Mouse (Mus musculus) liver, embryonic 16.5 days (tissue): ENCODE data around the gene Kdm2a. TPM values are rescaled to one million over a fixed set of nuclear protein-coding genes. Genes with fewer than 3 reads are reported as not detected.

Experiments
- ATAC-seq: fragments of 200-750 bp; cut with Nextera tagmentation; 2 replicates; pipeline ENCODE4 v1.8.0; 2017; ENCODE audit warnings: low read depth, mild to moderate bottlenecking, moderate number of reproducible peaks, moderate library complexity
- H3K27ac ChIP-seq: fragments of 300-500 bp; sonication (generic); 2 replicates; pipeline ENCODE4 v1.5.1; 2014; ENCODE audit warnings: mild to moderate bottlenecking, low read length
- H3K27me3 ChIP-seq: fragments of 300-500 bp; sonication (generic); 2 replicates; pipeline ENCODE4 v1.6.1; 2014; ENCODE audit warnings: low read depth, low read length, mixed read lengths; ENCODE audit not compliant: control insufficient read depth, insufficient read depth
- H3K36me3 ChIP-seq: fragments of 300-500 bp; sonication (generic); 2 replicates; pipeline ENCODE4 v1.6.1; 2014; ENCODE audit warnings: mild to moderate bottlenecking; ENCODE audit not compliant: control insufficient read depth, insufficient read depth
- H3K4me1 ChIP-seq: fragments of 300-500 bp; sonication (generic); 2 replicates; pipeline ENCODE4 v1.6.1; 2014; ENCODE audit warnings: low read depth, low read length, mixed read lengths; ENCODE audit not compliant: control insufficient read depth
- H3K4me2 ChIP-seq: fragments of 300-500 bp; sonication (generic); 2 replicates; pipeline ENCODE4 v1.6.1; 2014; ENCODE audit warnings: low read depth, low read length, mixed read lengths
- H3K4me3 ChIP-seq: fragments of 300-500 bp; sonication (generic); 2 replicates; pipeline ENCODE4 v1.5.1; 2014; ENCODE audit warnings: low read depth, mild to moderate bottlenecking, low read length
- H3K9ac ChIP-seq: fragments of 300-500 bp; sonication (generic); 2 replicates; pipeline ENCODE4 v1.6.1; 2014; ENCODE audit warnings: low read depth, low read length
- H3K9me3 ChIP-seq: fragments of 300-500 bp; sonication (generic); replicated peaks from 2 replicates; pipeline ENCODE4 v1.6.1; 2016; ENCODE audit warnings: low read length; ENCODE audit not compliant: control insufficient read depth
- WGBS: fragments of 180-500 bp; shearing (Covaris S2); extraction: QIAGEN DNeasy Blood & Tissue Kit; methylation state at CpG from one replicate; pipeline ENCODE4 v1.1.7; 2014; ENCODE audit not compliant: insufficient replicate concordance; 5-methylcytosine and 5-hydroxymethylcytosine counted together
- polyA plus RNA-seq: library from polyadenylated mRNA; unstranded; fragments of >200 nt; fragmentation: Nextera tagmentation; extraction: Ambion mirVana; gene quantifications from 2 replicates; pipeline ENCODE4 v1.2.1, GENCODE M21; 2015

The Kdm2a gene
- polyA plus RNA-seq, 1 experiment from 2014 or later = 13.7 TPM

DNA sequence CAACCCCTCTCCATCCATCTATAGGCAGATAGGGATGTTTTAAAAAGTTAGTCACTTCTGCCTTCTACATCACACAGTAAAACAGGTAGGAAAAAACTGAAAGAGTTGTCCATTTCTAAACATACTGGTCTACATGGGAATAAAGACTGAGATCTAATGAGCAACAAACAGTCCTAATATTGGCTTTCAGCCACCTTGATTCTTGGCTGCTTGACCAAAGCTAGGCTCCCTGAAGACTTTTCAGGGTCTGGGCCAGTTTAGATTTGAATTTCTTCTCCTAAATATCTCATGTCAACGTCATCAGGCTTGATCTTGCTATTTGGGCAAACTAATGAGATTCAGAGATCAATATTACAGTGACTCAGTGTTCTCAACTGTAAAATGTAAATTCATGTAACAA lies 71.2 kb downstream of the Kdm2a start:
- Histone ChIP-seq H3K27me3 (no peaks in the 10 kb centered on the region), H3K9ac (no peak overlapping the region), H3K27ac (no peak overlapping the region), H3K36me3 (peaks cover 61% of the 10 kb centered on the region), H3K4me1 (peaks cover 3% of the 10 kb centered on the region), H3K9me3 (no peaks in the 10 kb centered on the region), H3K4me2 (no peak overlapping the region), H3K4me3 (no peak overlapping the region)
- no peak for ATAC-seq
- 85% methylated on average over 1 of the region's 1 CpGs for WGBS

DNA sequence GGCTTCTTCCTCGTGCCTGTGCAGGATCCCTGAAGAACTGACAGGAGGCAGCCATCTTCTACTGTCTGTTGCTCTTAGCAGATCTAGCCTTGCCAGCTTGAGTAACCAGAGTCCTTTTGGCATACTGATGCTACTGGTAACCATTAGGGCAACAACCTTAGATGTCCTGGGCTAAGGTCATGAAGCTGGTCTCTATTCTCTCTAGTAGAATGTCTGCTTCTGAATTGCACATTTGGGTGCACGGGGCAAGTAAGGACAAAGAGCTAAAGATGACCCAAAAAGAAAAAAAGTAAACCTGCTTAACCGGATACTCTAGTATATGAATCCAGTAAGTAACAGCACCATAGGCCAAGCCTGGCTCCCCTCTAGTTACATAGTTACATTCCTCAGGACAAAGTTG lies 72.0 kb downstream of the Kdm2a start:
- Histone ChIP-seq H3K4me3 (no peak overlapping the region), H3K4me1 (no peaks in the 10 kb centered on the region), H3K9ac (no peak overlapping the region), H3K27ac (no peak overlapping the region), H3K36me3 (peaks cover 66% of the 10 kb centered on the region), H3K4me2 (no peak overlapping the region), H3K27me3 (no peaks in the 10 kb centered on the region), H3K9me3 (no peaks in the 10 kb centered on the region)
- ATAC-seq = no peak
- WGBS = 70% methylated on average over 3 of the region's 3 CpGs

GRCm38 (mm10) chr19:4322134-4322533 lies 76.0 kb downstream of the Kdm2a start:
- no peak overlapping the region for H3K27ac ChIP-seq
- H3K27me3 ChIP-seq = no peaks in the 10 kb centered on the region
- no peak overlapping the region for H3K4me3 ChIP-seq
- peaks cover 82% of the 10 kb centered on the region for H3K36me3 ChIP-seq
- 83% methylated on average over 3 of the region's 3 CpGs for WGBS
- no peak overlapping the region for H3K9ac ChIP-seq
- ATAC-seq = no peak
- H3K9me3 ChIP-seq = no peaks in the 10 kb centered on the region
- no peak overlapping the region for H3K4me2 ChIP-seq
- no peaks in the 10 kb centered on the region for H3K4me1 ChIP-seq

DNA sequence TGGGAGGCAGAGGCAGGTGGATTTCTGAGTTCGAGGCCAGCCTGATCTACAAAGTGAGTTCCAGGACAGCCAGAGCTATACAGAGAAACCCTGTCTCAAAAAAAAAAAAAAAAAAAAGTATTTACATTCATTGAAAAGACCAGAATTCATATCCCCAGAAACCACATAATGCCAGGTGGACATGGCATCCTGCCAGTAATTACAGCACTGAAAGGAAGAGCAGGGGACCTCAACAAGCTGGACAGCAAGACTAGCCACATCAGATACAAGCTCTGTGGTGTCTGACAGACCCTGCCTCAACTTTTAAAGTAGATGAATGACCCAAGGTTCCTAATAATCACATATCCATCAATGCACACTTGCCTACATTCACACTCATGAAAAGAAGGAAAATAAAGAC lies 76.5 kb downstream of the Kdm2a start:
- Histone ChIP-seq H3K4me3 (no peak overlapping the region), H3K9me3 (no peaks in the 10 kb centered on the region), H3K4me2 (no peak overlapping the region), H3K27ac (no peak overlapping the region), H3K36me3 (peaks cover 76% of the 10 kb centered on the region), H3K27me3 (no peaks in the 10 kb centered on the region), H3K4me1 (no peaks in the 10 kb centered on the region), H3K9ac (no peak overlapping the region)
- 71% methylated on average over 1 of the region's 1 CpGs for WGBS
- no peak for ATAC-seq

GRCm38 (mm10) chr19:4319272-4319671 lies 78.8 kb downstream of the Kdm2a start:
- Histone ChIP-seq H3K4me2 (no peak overlapping the region), H3K4me1 (no peaks in the 10 kb centered on the region), H3K9me3 (no peaks in the 10 kb centered on the region), H3K27me3 (no peaks in the 10 kb centered on the region), H3K36me3 (peaks cover 55% of the 10 kb centered on the region), H3K9ac (no peak overlapping the region), H3K4me3 (no peak overlapping the region), H3K27ac (no peak overlapping the region)
- ATAC-seq = no peak
- WGBS = 85% methylated on average over 4 of the region's 4 CpGs

GRCm38 (mm10) chr19:4317181-4317580 lies 80.9 kb downstream of the Kdm2a start:
- H3K4me1 ChIP-seq = no peaks in the 10 kb centered on the region
- H3K9me3 ChIP-seq = no peaks in the 10 kb centered on the region
- H3K4me3 ChIP-seq = no peak overlapping the region
- no peak overlapping the region for H3K27ac ChIP-seq
- H3K9ac ChIP-seq = no peak overlapping the region
- no peak for ATAC-seq
- peaks cover 44% of the 10 kb centered on the region for H3K36me3 ChIP-seq
- no peaks in the 10 kb centered on the region for H3K27me3 ChIP-seq
- H3K4me2 ChIP-seq = no peak overlapping the region
- 74% methylated on average over 3 of the region's 3 CpGs for WGBS

GRCm38 (mm10) chr19:4315223-4315944 lies 82.7 kb downstream of the Kdm2a start:
- Histone ChIP-seq H3K4me3 (no peak overlapping the region), H3K4me1 (no peaks in the 10 kb centered on the region), H3K27ac (no peak overlapping the region), H3K9me3 (no peaks in the 10 kb centered on the region), H3K27me3 (no peaks in the 10 kb centered on the region), H3K9ac (no peak overlapping the region), H3K36me3 (peaks cover 29% of the 10 kb centered on the region), H3K4me2 (no peak overlapping the region)
- WGBS = 72% methylated on average over 6 of the region's 6 CpGs
- peak; percentile 55 for ATAC-seq

GRCm38 (mm10) chr19:4309776-4310185 lies 88.3 kb downstream of the Kdm2a start:
- Histone ChIP-seq H3K36me3 (no peaks in the 10 kb centered on the region), H3K4me1 (peaks cover 10% of the 10 kb centered on the region), H3K27ac (no peak overlapping the region), H3K9me3 (no peaks in the 10 kb centered on the region), H3K4me3 (no peak overlapping the region), H3K4me2 (no peak overlapping the region), H3K27me3 (no peaks in the 10 kb centered on the region), H3K9ac (no peak overlapping the region)
- ATAC-seq = no peak

GRCm38 (mm10) chr19:4309302-4309701 lies 88.8 kb downstream of the Kdm2a start:
- H3K9me3 ChIP-seq = no peaks in the 10 kb centered on the region
- ATAC-seq = no peak
- peaks cover 15% of the 10 kb centered on the region for H3K4me1 ChIP-seq
- H3K27me3 ChIP-seq = no peaks in the 10 kb centered on the region
- no peak overlapping the region for H3K9ac ChIP-seq
- H3K4me3 ChIP-seq = no peak overlapping the region
- no peak overlapping the region for H3K4me2 ChIP-seq
- WGBS = 79% methylated on average over 4 of the region's 4 CpGs
- no peak overlapping the region for H3K27ac ChIP-seq
- H3K36me3 ChIP-seq = no peaks in the 10 kb centered on the region
